Mouse (Mus musculus): ENCODE measurements around the gene Cpvl. TPM values are rescaled to one million over a fixed set of nuclear protein-coding genes. Genes with fewer than 3 reads are reported as not detected.

The Cpvl gene
- polyA plus RNA-seq, 1 experiment from 2014 or later: 0.18 TPM

DNA sequence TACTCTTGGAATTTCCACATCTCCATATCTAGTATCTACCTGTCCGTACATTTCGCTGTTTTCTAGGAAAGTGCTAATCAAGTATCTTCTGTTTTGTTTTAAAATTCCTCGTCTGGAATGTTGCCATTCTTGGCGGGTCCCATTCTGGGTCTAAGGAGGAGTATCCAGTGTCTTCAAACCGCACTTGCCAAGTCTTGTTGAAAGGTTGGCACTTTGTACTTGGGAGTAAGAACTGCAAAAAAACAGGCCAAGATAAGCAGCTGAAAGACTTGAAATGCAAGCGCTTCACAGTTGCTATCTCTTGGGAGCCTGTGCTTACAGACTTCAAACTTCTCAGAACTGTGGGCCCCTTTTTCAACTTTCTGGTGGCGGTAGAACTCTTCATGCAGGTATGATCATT, 58.4 kb downstream of the Cpvl start:
- no peaks in the 10 kb centered on the region for H3K9me3 ChIP-seq (ENCODE audit: low read length)
- no peak overlapping the region for H3K27ac ChIP-seq (ENCODE audit: low read length)
- H3K4me3 ChIP-seq (ENCODE audit: low read depth, low read length): no peak overlapping the region
- H3K36me3 ChIP-seq (ENCODE audit: insufficient read depth, low read length): no peaks in the 10 kb centered on the region
- TF ChIP-seq CTCF (IDR thresholded peaks at IDR 0.05): no peak
- TF ChIP-seq EP300 (IDR thresholded peaks at IDR 0.05): no peak
- ATAC-seq (no peak), DNase-seq (ENCODE audit: low spot score) (no peak)
- no peak overlapping the region for H3K9ac ChIP-seq (replicated peaks; ENCODE audit: low read depth)
- WGBS: 62% methylated on average over 7 of the region's 7 CpGs
- no peaks in the 10 kb centered on the region for H3K27me3 ChIP-seq (replicated peaks; ENCODE audit: insufficient read depth, low read length)
- no peaks in the 10 kb centered on the region for H3K4me1 ChIP-seq (ENCODE audit: insufficient read depth, low read depth, low read length)
- H3K4me2 ChIP-seq (replicated peaks; ENCODE audit: low read depth, low read length): no peak overlapping the region

DNA sequence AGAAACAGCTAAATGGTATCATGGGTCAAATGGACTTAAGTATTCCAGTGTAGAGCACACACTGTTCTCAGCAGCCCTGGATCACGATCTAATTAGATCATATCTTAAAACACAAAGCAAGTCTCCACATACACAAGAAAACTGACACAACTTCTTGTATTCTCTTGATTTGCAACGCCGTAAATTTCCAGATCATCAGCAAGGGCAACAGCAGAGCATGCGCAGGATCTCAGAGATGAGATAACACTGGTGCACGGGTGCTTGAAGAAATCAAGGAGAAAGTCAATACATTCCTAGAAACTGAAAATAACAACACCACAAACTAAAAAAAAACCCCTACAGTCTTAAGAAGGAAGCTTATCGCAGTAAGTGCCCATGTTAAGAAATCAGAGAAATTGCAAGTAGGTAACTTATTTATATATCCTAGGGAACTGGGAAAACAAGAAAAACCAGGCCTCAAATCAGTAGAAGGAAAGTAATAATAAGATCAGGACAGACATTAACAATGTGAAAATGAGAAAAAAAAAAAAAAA, 61.4 kb downstream of the Cpvl start:
- Histone ChIP-seq H3K27me3 (replicated peaks; ENCODE audit: insufficient read depth, low read length) (no peaks in the 10 kb centered on the region), H3K4me3 (ENCODE audit: low read depth, low read length) (no peak overlapping the region), H3K9me3 (ENCODE audit: low read length) (no peaks in the 10 kb centered on the region), H3K36me3 (ENCODE audit: insufficient read depth, low read length) (no peaks in the 10 kb centered on the region), H3K4me1 (ENCODE audit: insufficient read depth, low read depth, low read length) (no peaks in the 10 kb centered on the region), H3K27ac (ENCODE audit: low read length) (no peak overlapping the region), H3K4me2 (replicated peaks; ENCODE audit: low read depth, low read length) (no peak overlapping the region), H3K9ac (replicated peaks; ENCODE audit: low read depth) (no peak overlapping the region)
- TF ChIP-seq EP300 (IDR thresholded peaks at IDR 0.05) (no peak), CTCF (IDR thresholded peaks at IDR 0.05) (no peak)
- WGBS: 74% methylated on average over 6 of the region's 6 CpGs
- DNase-seq (ENCODE audit: low spot score) (peak; percentile 62), ATAC-seq (no peak; the same call in 1 of the 2 replicates)

DNA sequence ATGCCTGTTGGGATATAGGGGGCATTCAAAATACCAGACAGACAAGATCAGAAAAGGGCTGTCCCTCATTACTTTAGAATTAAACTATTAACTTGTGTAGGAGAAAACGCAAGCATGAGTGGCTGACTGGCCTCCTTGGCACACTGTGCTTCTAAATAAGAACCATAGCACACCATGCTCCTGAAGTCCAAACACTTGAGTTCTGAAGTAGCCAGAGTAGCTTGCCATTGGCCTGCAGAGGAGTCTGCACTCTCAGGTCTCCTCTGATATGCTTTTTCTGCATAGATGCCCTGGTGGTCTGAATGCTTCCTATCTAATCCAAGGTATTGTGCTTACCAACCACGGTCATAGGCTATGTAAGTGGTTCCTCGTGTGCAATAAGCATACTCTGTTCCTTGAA, 63.1 kb downstream of the Cpvl start:
- Histone ChIP-seq H3K9me3 (ENCODE audit: low read length) (no peaks in the 10 kb centered on the region), H3K9ac (replicated peaks; ENCODE audit: low read depth) (no peak overlapping the region), H3K27ac (ENCODE audit: low read length) (no peak overlapping the region), H3K4me3 (ENCODE audit: low read depth, low read length) (no peak overlapping the region), H3K27me3 (replicated peaks; ENCODE audit: insufficient read depth, low read length) (no peaks in the 10 kb centered on the region), H3K4me1 (ENCODE audit: insufficient read depth, low read depth, low read length) (no peaks in the 10 kb centered on the region), H3K4me2 (replicated peaks; ENCODE audit: low read depth, low read length) (no peak overlapping the region), H3K36me3 (ENCODE audit: insufficient read depth, low read length) (no peaks in the 10 kb centered on the region)
- peak; percentile 37; the same call in 1 of the 2 replicates for ATAC-seq
- peak; percentile 52 for DNase-seq (ENCODE audit: low spot score)
- 59% methylated on average over 3 of the region's 3 CpGs for WGBS
- no peak for TF ChIP-seq EP300 (IDR thresholded peaks at IDR 0.05)
- no peak for TF ChIP-seq CTCF (IDR thresholded peaks at IDR 0.05)

DNA sequence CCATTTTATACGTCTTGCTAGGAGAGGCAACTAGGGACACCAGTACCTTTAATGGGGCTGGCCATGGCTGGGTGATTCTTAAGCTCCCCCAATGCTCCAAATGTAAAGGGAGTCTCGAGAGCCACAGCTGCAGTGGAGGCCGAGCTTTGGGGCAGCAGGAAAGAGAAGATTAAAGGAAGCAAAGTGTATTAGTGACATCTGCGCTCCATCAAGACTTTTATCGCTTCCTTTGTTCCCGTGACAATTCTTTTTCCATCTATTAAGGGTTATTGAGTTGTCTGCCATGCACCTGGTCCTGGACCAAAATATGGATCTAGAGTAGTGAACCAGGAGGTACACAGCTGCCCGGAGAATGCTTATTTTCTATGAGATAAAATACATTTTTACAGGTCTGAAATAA, 65.3 kb downstream of the Cpvl start:
- H3K4me3 ChIP-seq (ENCODE audit: low read depth, low read length): no peak overlapping the region
- no peak overlapping the region for H3K9ac ChIP-seq (replicated peaks; ENCODE audit: low read depth)
- TF ChIP-seq CTCF (IDR thresholded peaks at IDR 0.05): no peak
- H3K9me3 ChIP-seq (ENCODE audit: low read length): no peaks in the 10 kb centered on the region
- no peaks in the 10 kb centered on the region for H3K36me3 ChIP-seq (ENCODE audit: insufficient read depth, low read length)
- no peak overlapping the region for H3K27ac ChIP-seq (ENCODE audit: low read length)
- no peaks in the 10 kb centered on the region for H3K27me3 ChIP-seq (replicated peaks; ENCODE audit: insufficient read depth, low read length)
- WGBS: 66% methylated on average over 7 of the region's 7 CpGs
- no peak overlapping the region for H3K4me2 ChIP-seq (replicated peaks; ENCODE audit: low read depth, low read length)
- no peak for ATAC-seq
- H3K4me1 ChIP-seq (ENCODE audit: insufficient read depth, low read depth, low read length): no peaks in the 10 kb centered on the region
- DNase-seq (ENCODE audit: low spot score): no peak

DNA sequence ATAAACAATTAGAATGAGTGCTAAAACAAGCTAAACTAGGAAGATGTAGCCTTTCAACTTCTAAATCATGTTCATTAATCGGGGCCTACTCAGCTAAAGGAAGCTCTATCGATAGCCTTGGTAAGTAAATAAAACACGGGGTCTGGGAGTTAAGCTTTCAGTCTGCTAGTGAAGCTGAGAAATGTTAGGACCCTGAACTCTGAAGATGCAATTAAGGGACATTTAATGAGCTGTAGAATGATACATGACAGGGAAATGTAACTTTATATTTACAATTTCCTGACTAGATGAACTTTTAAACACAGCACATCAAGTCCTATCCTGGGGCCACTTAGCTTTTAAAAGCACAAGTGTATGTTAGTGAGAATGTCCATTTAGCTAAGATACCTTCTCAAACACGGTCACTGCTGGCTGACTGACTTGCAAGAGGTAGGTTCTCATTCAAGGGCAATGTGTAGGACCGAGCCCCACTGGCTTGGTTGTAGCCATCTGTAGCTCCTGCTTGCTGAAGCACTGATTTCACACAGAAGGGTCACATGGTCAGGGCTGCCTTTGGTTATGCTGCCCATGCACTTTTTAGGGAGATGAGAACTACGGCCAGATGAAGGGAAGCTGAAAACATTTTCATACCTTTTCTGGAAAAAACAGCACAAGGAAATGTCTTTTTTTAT, 66.2 kb downstream of the Cpvl start:
- Histone ChIP-seq H3K4me2 (replicated peaks; ENCODE audit: low read depth, low read length) (no peak overlapping the region), H3K27ac (ENCODE audit: low read length) (no peak overlapping the region), H3K4me1 (ENCODE audit: insufficient read depth, low read depth, low read length) (no peaks in the 10 kb centered on the region), H3K9me3 (ENCODE audit: low read length) (no peaks in the 10 kb centered on the region), H3K36me3 (ENCODE audit: insufficient read depth, low read length) (no peaks in the 10 kb centered on the region), H3K27me3 (replicated peaks; ENCODE audit: insufficient read depth, low read length) (no peaks in the 10 kb centered on the region), H3K4me3 (ENCODE audit: low read depth, low read length) (no peak overlapping the region), H3K9ac (replicated peaks; ENCODE audit: low read depth) (no peak overlapping the region)
- ATAC-seq (no peak), DNase-seq (ENCODE audit: low spot score) (no peak)
- no peak for TF ChIP-seq EP300 (IDR thresholded peaks at IDR 0.05)
- no peak for TF ChIP-seq CTCF (IDR thresholded peaks at IDR 0.05)
- WGBS: 40% methylated on average over 6 of the region's 6 CpGs

DNA sequence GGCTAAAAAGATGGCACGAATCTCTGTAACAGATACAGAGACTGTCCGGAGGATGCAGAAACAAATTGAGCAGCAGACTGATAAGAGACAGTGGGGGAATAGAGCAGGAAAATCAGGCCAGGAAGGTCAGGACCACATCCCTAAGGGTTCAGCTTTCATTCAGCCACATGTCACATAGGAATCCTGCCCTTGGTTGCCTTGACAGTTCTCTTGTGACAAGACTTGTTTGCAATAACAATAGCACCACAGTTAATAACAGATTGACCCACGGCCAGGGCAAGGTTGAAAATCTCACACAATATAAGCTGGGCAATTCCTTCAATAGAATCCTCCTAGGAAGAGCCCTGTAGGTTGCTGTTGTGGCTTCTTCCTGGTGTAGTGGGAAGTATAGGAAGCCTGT, 68.5 kb downstream of the Cpvl start:
- Histone ChIP-seq H3K9ac (replicated peaks; ENCODE audit: low read depth) (no peak overlapping the region), H3K4me2 (replicated peaks; ENCODE audit: low read depth, low read length) (no peak overlapping the region), H3K4me1 (ENCODE audit: insufficient read depth, low read depth, low read length) (peaks cover 15% of the 10 kb centered on the region; the same call in 1 of the 2 replicates), H3K27ac (ENCODE audit: low read length) (no peak overlapping the region), H3K36me3 (ENCODE audit: insufficient read depth, low read length) (no peaks in the 10 kb centered on the region), H3K27me3 (replicated peaks; ENCODE audit: insufficient read depth, low read length) (no peaks in the 10 kb centered on the region), H3K9me3 (ENCODE audit: low read length) (no peaks in the 10 kb centered on the region), H3K4me3 (ENCODE audit: low read depth, low read length) (no peak overlapping the region)
- no peak for ATAC-seq
- no peak for DNase-seq (ENCODE audit: low spot score)
- WGBS: 44% methylated on average over 3 of the region's 3 CpGs
- no peak for TF ChIP-seq CTCF (IDR thresholded peaks at IDR 0.05)
